Comparison of ENCODE assay signal across 9 mouse cellular contexts in genomic region chr7:30362652-30363343, GRCm38 (mm10). TPM values are rescaled to one million over a fixed set of nuclear protein-coding genes. Genes with fewer than 3 reads are reported as not detected.
DNase-seq lines count a peak whose midpoint lies in the region; ATAC-seq and TF ChIP-seq lines count a peak whose summit lies in the region.
"Had no signal": no experiment of that assay in that cellular context is flagged by ENCODE, and none has a peak within 500 bp of the region (broad histone marks: within the 10 kb centered on the region; RNA-seq: fewer than 3 reads in every experiment).

Gene Lrfn3 (minus strand): TSS chr7:30362772.

- H3K36me3 ChIP-seq in heart, embryonic 12.5 days, result peaks cover 12% of the 10 kb centered on the region; the same call in 1 of the 2 replicates
- H3K36me3 ChIP-seq in liver, postnatal 0 days (replicated peaks; ENCODE audit: insufficient read depth, low read length), result no peaks in the 10 kb centered on the region

- H3K9ac ChIP-seq in heart, embryonic 12.5 days, result peak within 1 kb of the TSS; percentile 81
- H3K9ac ChIP-seq in liver, postnatal 0 days (replicated peaks), result peak within 1 kb of the TSS; percentile 59

- no peak within 1 kb of the TSS for H3K27ac ChIP-seq in heart, embryonic 12.5 days (ENCODE audit: poor library complexity, severe bottlenecking)
- peak within 1 kb of the TSS; percentile 89 for H3K27ac ChIP-seq in layer of hippocampus, adult 2 months
- peak within 1 kb of the TSS; percentile 67 for H3K27ac ChIP-seq in liver, postnatal 0 days (ENCODE audit: low read depth)

- H3K4me3 ChIP-seq in heart, embryonic 12.5 days, result peak within 1 kb of the TSS; percentile 76
- peak within 1 kb of the TSS; percentile 75 for H3K4me3 ChIP-seq in layer of hippocampus, adult 2 months
- H3K4me3 ChIP-seq in liver, postnatal 0 days (ENCODE audit: low read depth, low read length), result peak within 1 kb of the TSS; percentile 46
- H3K4me3 ChIP-seq: myocyte had no signal

- no peaks in the 10 kb centered on the region for H3K9me3 ChIP-seq in heart, embryonic 12.5 days (replicated peaks)
- no peaks in the 10 kb centered on the region for H3K9me3 ChIP-seq in liver, postnatal 0 days (ENCODE audit: low read length)

- peaks cover 46% of the 10 kb centered on the region for H3K27me3 ChIP-seq in heart, embryonic 12.5 days (replicated peaks)
- no peaks in the 10 kb centered on the region for H3K27me3 ChIP-seq in liver, postnatal 0 days (ENCODE audit: insufficient read depth, low read length)

- 1% methylated on average over 48 of the region's 55 CpGs for WGBS in heart, embryonic 12.5 days
- WGBS in liver, postnatal 0 days (ENCODE audit: insufficient replicate concordance), result 4% methylated on average over 33 of the region's 55 CpGs

- no peak for TF ChIP-seq EP300 in liver, postnatal 0 days (IDR thresholded peaks at IDR 0.05; ENCODE audit: low read depth)

- peak; percentile 55 for ATAC-seq in heart, embryonic 12.5 days (ENCODE audit: insufficient number of reproducible peaks, low FRiP score)
- no peak for ATAC-seq in liver, postnatal 0 days
- ATAC-seq in erythroid progenitor cell, adult 5-6 weeks (replicated peaks; ENCODE audit: low FRiP score, poor library complexity, severe bottlenecking), result no peak

- no peak for TF ChIP-seq CTCF in layer of hippocampus, adult 2 months (conservative IDR thresholded peaks at IDR 0.05)
- no peak for TF ChIP-seq CTCF in liver, postnatal 0 days (IDR thresholded peaks at IDR 0.05; ENCODE audit: low read depth)

- H3K4me2 ChIP-seq in heart, embryonic 12.5 days, result peak within 1 kb of the TSS; percentile 86
- H3K4me2 ChIP-seq in liver, postnatal 0 days (ENCODE audit: low read depth, low read length), result peak within 1 kb of the TSS; percentile 65

- peak; percentile 12 for DNase-seq in thymus, postnatal 0 days (ENCODE audit: low spot score)
- no peak for DNase-seq in thymus, postnatal 10 days (ENCODE audit: low spot score in 2 of 2)
- peak; percentile 93 for DNase-seq in embryo, embryonic 10.5 days (ENCODE audit: low spot score)
- peak; percentile 60 to 63 for DNase-seq in layer of hippocampus, adult 2 months (ENCODE audit: low spot score in 2 of 2)
- DNase-seq in liver, postnatal 0 days, result peak; percentile 58
- DNase-seq in right cerebral cortex, postnatal 10 days (ENCODE audit: low spot score in 2 of 2), result peak; percentile 85 to 86

- H3K4me1 ChIP-seq in heart, embryonic 12.5 days (replicated peaks), result peaks cover 12% of the 10 kb centered on the region; the same call in 1 of the 2 replicates
- peaks cover 4% of the 10 kb centered on the region; the same call in 1 of the 2 replicates for H3K4me1 ChIP-seq in liver, postnatal 0 days (ENCODE audit: insufficient read depth)

RNA-seq across cellular contexts. Expression of gene Lrfn3, which starts in this region (rescaled TPM):
- polyA plus RNA-seq in thymus, postnatal 0 days (2015; fragmentation: Nextera tagmentation; extraction: Ambion mirVana), result 0.14 and 0.18 TPM in 2 replicates
- 2.3 and 2.8 TPM in 2 replicates for polyA plus RNA-seq in heart, embryonic 12.5 days (2016; fragmentation: Nextera tagmentation; extraction: Ambion mirVana)
- 10 to 100 TPM; 32.4 to 34.6 TPM for total RNA-seq in layer of hippocampus, adult 2 months (2021)
- 7.4 and 8.3 TPM in 2 replicates for polyA plus RNA-seq in liver, postnatal 0 days (2015; fragmentation: Nextera tagmentation; extraction: Ambion mirVana)
- total RNA-seq in erythroid progenitor cell, adult 5-6 weeks (2015; ENCODE audit: low replicate concordance), result not detected in 2 replicates
- total RNA-seq in erythroid progenitor cell, adult 5-6 weeks (2017; ENCODE audit: low replicate concordance), result not detected in 2 replicates

Comparison
In these comparisons a context has a peak if more than half of its experiments do, and no peak if none do; other contexts are left out.
1. RNA of gene Lrfn3 (total RNA-seq): 32.4 to 34.6 TPM in layer of hippocampus, adult 2 months; not detected in erythroid progenitor cell, adult 5-6 weeks; every median in the first group is over 10 times any median in the second.
2. Peak in DNase-seq in thymus, postnatal 0 days; RNA of the gene not detected or under 1 TPM.
3. DNase-seq: peak in embryo, embryonic 10.5 days (single experiment), layer of hippocampus, adult 2 months (2 of 2), liver, postnatal 0 days (single experiment) and right cerebral cortex, postnatal 10 days (2 of 2); none in thymus, postnatal 10 days (0 of 2).
4. Peak in every context shown above with its lines, with median percentiles within 50 percentile points of each other: H3K4me3 ChIP-seq.